Mouse (Mus musculus): ENCODE measurements around the gene Tas1r1. TPM values are rescaled to one million over a fixed set of nuclear protein-coding genes. Genes with fewer than 3 reads are reported as not detected.
"Not testable (repeated sequence)": the region's sequence is repeated elsewhere in the genome, so short reads cannot be mapped to it uniquely, and the experiment has no call there.

Gene Tas1r1
- polyA plus RNA-seq, 1 experiment: 30.2 TPM

GRCm38 (mm10) chr4:152043171-152043570 lies 4.8 kb upstream of the Tas1r1 start:
- H3K4me1 ChIP-seq (ENCODE audit: control insufficient read depth, insufficient read depth, low read length): peaks cover 8% of the 10 kb centered on the region
- no peaks in the 10 kb centered on the region for H3K27me3 ChIP-seq (ENCODE audit: control insufficient read depth, insufficient read depth, low read length)
- H3K36me3 ChIP-seq (ENCODE audit: control insufficient read depth, insufficient read depth, low read length): peaks cover 3% of the 10 kb centered on the region
- TF ChIP-seq POLR2A (IDR thresholded peaks at IDR 0.05; ENCODE audit: control insufficient read depth, low read depth, low read length): no peak
- no peak for TF ChIP-seq CTCF (IDR thresholded peaks at IDR 0.05; ENCODE audit: control insufficient read depth, insufficient read depth, insufficient replicate concordance, low read depth, low read length)
- H3K4me3 ChIP-seq (ENCODE audit: control insufficient read depth, low read depth, low read length): no peak overlapping the region
- H3K27ac ChIP-seq (ENCODE audit: control insufficient read depth, insufficient read depth, low read depth, low read length): no peak overlapping the region

- Histone ChIP-seq H3K27ac (ENCODE audit: control insufficient read depth, insufficient read depth, low read depth, low read length) (no peak overlapping the region), H3K4me1 (ENCODE audit: control insufficient read depth, insufficient read depth, low read length) (peaks cover 8% of the 10 kb centered on the region), H3K27me3 (ENCODE audit: control insufficient read depth, insufficient read depth, low read length) (no peaks in the 10 kb centered on the region), H3K4me3 (ENCODE audit: control insufficient read depth, low read depth, low read length) (no peak overlapping the region), H3K36me3 (ENCODE audit: control insufficient read depth, insufficient read depth, low read length) (peaks cover 3% of the 10 kb centered on the region; the same call in 1 of the 2 replicates)
- TF ChIP-seq CTCF (IDR thresholded peaks at IDR 0.05; ENCODE audit: control insufficient read depth, insufficient read depth, insufficient replicate concordance, low read depth, low read length): no peak
- TF ChIP-seq POLR2A (IDR thresholded peaks at IDR 0.05; ENCODE audit: control insufficient read depth, low read depth, low read length): no peak
Observed at GRCm38 (mm10) chr4:152041924-152042641, 3.7 kb upstream of the Tas1r1 start.

- peak overlapping the region; percentile 91 for H3K4me3 ChIP-seq (ENCODE audit: control insufficient read depth, low read depth, low read length)
- H3K4me1 ChIP-seq (ENCODE audit: control insufficient read depth, insufficient read depth, low read length): peaks cover 8% of the 10 kb centered on the region
- peak overlapping the region; percentile 7 for H3K27ac ChIP-seq (ENCODE audit: control insufficient read depth, insufficient read depth, low read depth, low read length)
- H3K27me3 ChIP-seq (ENCODE audit: control insufficient read depth, insufficient read depth, low read length): no peaks in the 10 kb centered on the region
- no peaks in the 10 kb centered on the region; the same call in 1 of the 2 replicates for H3K36me3 ChIP-seq (ENCODE audit: control insufficient read depth, insufficient read depth, low read length)
- TF ChIP-seq POLR2A (IDR thresholded peaks at IDR 0.05; ENCODE audit: control insufficient read depth, low read depth, low read length) (no peak), CTCF (IDR thresholded peaks at IDR 0.05; ENCODE audit: control insufficient read depth, insufficient read depth, insufficient replicate concordance, low read depth, low read length) (no peak)
Observed at GRCm38 (mm10) chr4:152039831-152040310, 1.5 kb upstream of the Tas1r1 start.

GRCm38 (mm10) chr4:152038985-152039830 lies 840 bp upstream of the Tas1r1 start, which contains the start of gene Nol9:
Nol9 (plus strand) TSS chr4:152039321.
- Histone ChIP-seq H3K27ac (ENCODE audit: control insufficient read depth, insufficient read depth, low read depth, low read length) (peak within 1 kb of the TSS; percentile 7), H3K27me3 (ENCODE audit: control insufficient read depth, insufficient read depth, low read length) (no peaks in the 10 kb centered on the region), H3K4me1 (ENCODE audit: control insufficient read depth, insufficient read depth, low read length) (peaks cover 8% of the 10 kb centered on the region), H3K4me3 (ENCODE audit: control insufficient read depth, low read depth, low read length) (peak within 1 kb of the TSS; percentile 91), H3K36me3 (ENCODE audit: control insufficient read depth, insufficient read depth, low read length) (no peaks in the 10 kb centered on the region; the same call in 1 of the 2 replicates)
- peak; percentile 71 for TF ChIP-seq POLR2A (IDR thresholded peaks at IDR 0.05; ENCODE audit: control insufficient read depth, low read depth, low read length)
- peak; percentile 87 for TF ChIP-seq CTCF (IDR thresholded peaks at IDR 0.05; ENCODE audit: control insufficient read depth, insufficient read depth, insufficient replicate concordance, low read depth, low read length)

GRCm38 (mm10) chr4:152036464-152036863 lies 1.9 kb downstream of the Tas1r1 start:
- not testable (repeated sequence) for H3K36me3 ChIP-seq (ENCODE audit: control insufficient read depth, insufficient read depth, low read length); H3K4me3 ChIP-seq (ENCODE audit: control insufficient read depth, low read depth, low read length); H3K4me1 ChIP-seq (ENCODE audit: control insufficient read depth, insufficient read depth, low read length); H3K27me3 ChIP-seq (ENCODE audit: control insufficient read depth, insufficient read depth, low read length); H3K27ac ChIP-seq (ENCODE audit: control insufficient read depth, insufficient read depth, low read depth, low read length)

GRCm38 (mm10) chr4:152032922-152033321 lies 5.4 kb downstream of the Tas1r1 start:
- Histone ChIP-seq H3K27me3 (ENCODE audit: control insufficient read depth, insufficient read depth, low read length) (no peaks in the 10 kb centered on the region), H3K4me1 (ENCODE audit: control insufficient read depth, insufficient read depth, low read length) (peaks cover 8% of the 10 kb centered on the region), H3K4me3 (ENCODE audit: control insufficient read depth, low read depth, low read length) (peak overlapping the region; percentile 83), H3K36me3 (ENCODE audit: control insufficient read depth, insufficient read depth, low read length) (no peaks in the 10 kb centered on the region; the same call in 1 of the 2 replicates), H3K27ac (ENCODE audit: control insufficient read depth, insufficient read depth, low read depth, low read length) (no peak overlapping the region; the same call in 1 of the 2 replicates)
- TF ChIP-seq CTCF (IDR thresholded peaks at IDR 0.05; ENCODE audit: control insufficient read depth, insufficient read depth, insufficient replicate concordance, low read depth, low read length) (no peak), POLR2A (IDR thresholded peaks at IDR 0.05; ENCODE audit: control insufficient read depth, low read depth, low read length) (no peak)

GRCm38 (mm10) chr4:152029997-152030396 lies 8.4 kb downstream of the Tas1r1 start:
- H3K4me3 ChIP-seq (ENCODE audit: control insufficient read depth, low read depth, low read length): peak overlapping the region; percentile 83

More at GRCm38 (mm10) chr4:152029997-152030396, 8.4 kb downstream of the Tas1r1 start:
- no peak overlapping the region for H3K27ac ChIP-seq (ENCODE audit: control insufficient read depth, insufficient read depth, low read depth, low read length)
- TF ChIP-seq CTCF (IDR thresholded peaks at IDR 0.05; ENCODE audit: control insufficient read depth, insufficient read depth, insufficient replicate concordance, low read depth, low read length) (no peak), POLR2A (IDR thresholded peaks at IDR 0.05; ENCODE audit: control insufficient read depth, low read depth, low read length) (no peak)
- no peaks in the 10 kb centered on the region; the same call in 1 of the 2 replicates for H3K36me3 ChIP-seq (ENCODE audit: control insufficient read depth, insufficient read depth, low read length)
- peaks cover 13% of the 10 kb centered on the region for H3K4me1 ChIP-seq (ENCODE audit: control insufficient read depth, insufficient read depth, low read length)
- no peaks in the 10 kb centered on the region for H3K27me3 ChIP-seq (ENCODE audit: control insufficient read depth, insufficient read depth, low read length)

All from testis, adult 2 months (tissue).